In the genomic region with DNA sequence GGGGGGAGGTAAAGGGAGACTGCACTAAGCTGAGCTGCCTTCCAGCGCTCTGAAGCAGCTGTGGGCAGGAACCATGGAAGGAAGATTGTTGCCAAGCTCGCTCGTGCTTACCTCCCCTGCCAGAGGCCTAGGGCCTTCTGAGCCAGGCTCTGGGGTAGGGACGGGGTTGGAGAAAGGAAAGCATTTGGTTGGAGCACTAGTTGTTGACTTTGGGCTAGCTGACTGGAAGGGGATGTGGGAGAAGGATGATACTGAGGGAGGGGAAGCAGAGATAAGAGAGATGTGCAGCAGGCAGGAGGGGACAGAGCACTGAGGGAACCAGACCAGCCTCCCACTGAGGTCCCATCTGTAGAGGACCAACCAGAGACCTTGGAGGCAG, we compare ENCODE assay signal across 9 mouse cellular contexts. TPM values are rescaled to one million over a fixed set of nuclear protein-coding genes. Genes with fewer than 3 reads are reported as not detected.
DNase-seq lines count a peak whose midpoint lies in the region; ATAC-seq and TF ChIP-seq lines count a peak whose summit lies in the region.
"Had no signal": no experiment of that assay in that cellular context is flagged by ENCODE, and none has a peak within 500 bp of the region (broad histone marks: within the 10 kb centered on the region; RNA-seq: fewer than 3 reads in every experiment).

No protein-coding gene starts in this region.

- H3K27ac ChIP-seq in lung, embryonic 14.5 days (ENCODE audit: low read depth): peak overlapping the region; percentile 99
- H3K27ac ChIP-seq in intestine, embryonic 16.5 days (ENCODE audit: low read length): peak overlapping the region; percentile 97

- H3K4me2 ChIP-seq in lung, embryonic 14.5 days: peak overlapping the region; percentile 56
- H3K4me2 ChIP-seq in intestine, embryonic 16.5 days (ENCODE audit: low read depth, low read length): peak overlapping the region; percentile 37

- WGBS in lung, embryonic 14.5 days: 8% methylated on average over 4 of the region's 4 CpGs
- WGBS in intestine, embryonic 16.5 days: 11% methylated on average over 4 of the region's 4 CpGs

- H3K27me3 ChIP-seq in lung, embryonic 14.5 days (ENCODE audit: insufficient read depth, low read length): no peaks in the 10 kb centered on the region
- no peaks in the 10 kb centered on the region for H3K27me3 ChIP-seq in intestine, embryonic 16.5 days (replicated peaks; ENCODE audit: control insufficient read depth, insufficient read depth, low read length)

- H3K4me1 ChIP-seq in lung, embryonic 14.5 days (ENCODE audit: insufficient read depth): peaks cover 43% of the 10 kb centered on the region
- H3K4me1 ChIP-seq in intestine, embryonic 16.5 days (ENCODE audit: control insufficient read depth, insufficient read depth, low read length): peaks cover 54% of the 10 kb centered on the region

- H3K36me3 ChIP-seq in lung, embryonic 14.5 days (ENCODE audit: insufficient read depth): no peaks in the 10 kb centered on the region
- H3K36me3 ChIP-seq in intestine, embryonic 16.5 days (ENCODE audit: control insufficient read depth, insufficient read depth, low read length): no peaks in the 10 kb centered on the region

- peak; percentile 78 for DNase-seq in lung, embryonic 14.5 days
- no peak for DNase-seq in lung, postnatal 36 days
- DNase-seq in heart, adult 11 months: peak; percentile 97
- peak; percentile 25 for DNase-seq in neural tube, embryonic 10.5 days (ENCODE audit: extremely low spot score, low spot score)
- DNase-seq in left cerebral cortex, postnatal 25 days (ENCODE audit: low spot score in 2 of 2): no peak
- no peak for DNase-seq in adrenal gland, postnatal 14 days
- no peak for DNase-seq in thymus, postnatal 25 days

- no peaks in the 10 kb centered on the region for H3K9me3 ChIP-seq in lung, embryonic 14.5 days (ENCODE audit: low read depth, low read length)
- H3K9me3 ChIP-seq in intestine, embryonic 16.5 days (ENCODE audit: control insufficient read depth, low read length): no peaks in the 10 kb centered on the region

- 0 out of 2 replicates have a peak overlapping the region, but pooled peaks have one; percentile 2 for H3K4me3 ChIP-seq in lung, embryonic 14.5 days (ENCODE audit: low read depth, low read length)
- peak overlapping the region; percentile 21 for H3K4me3 ChIP-seq in intestine, embryonic 16.5 days (ENCODE audit: low read length)

- intact Hi-C loops in left cerebral cortex, postnatal 25 days (cut with DNase I): loop anchor here (2.0 kb wide), 1 partner anchor 31 kb away; no protein-coding TSS in a partner anchor

- peak; percentile 79 for ATAC-seq in lung, embryonic 14.5 days (ENCODE audit: insufficient read depth)
- ATAC-seq in intestine, embryonic 16.5 days: peak; percentile 53

- no peak for TF ChIP-seq CTCF in lung, embryonic 14.5 days (IDR thresholded peaks at IDR 0.05; ENCODE audit: low read depth)

- peak overlapping the region; percentile 34 for H3K9ac ChIP-seq in lung, embryonic 14.5 days
- H3K9ac ChIP-seq in intestine, embryonic 16.5 days (ENCODE audit: low read depth, low read length): peak overlapping the region; percentile 57

RNA-seq across cellular contexts. Expression of gene Ston1, which starts 31.9 kb away (rescaled TPM):
- 11.0 and 11.7 TPM in 2 replicates for polyA plus RNA-seq in lung, embryonic 14.5 days (2014; fragmentation: Nextera tagmentation; extraction: Ambion mirVana)
- polyA plus RNA-seq in intestine, embryonic 16.5 days (2015; fragmentation: Nextera tagmentation; extraction: Ambion mirVana): 3.9 and 4.3 TPM in 2 replicates
- total RNA-seq in left cerebral cortex, postnatal 25 days (2021): 1 to 10 TPM; 5.0 to 7.6 TPM
- 28.0 and 31.0 TPM in 2 replicates for total RNA-seq in adrenal gland, postnatal 14 days (2021)
- total RNA-seq: hematopoietic stem cell, adult 5-6 weeks had no signal

RNA-seq across cellular contexts. Expression of gene Gtf2a1l, which starts 39.1 kb away (rescaled TPM):
- not detected in 2 replicates for polyA plus RNA-seq in lung, embryonic 14.5 days (2014; fragmentation: Nextera tagmentation; extraction: Ambion mirVana)
- polyA plus RNA-seq in intestine, embryonic 16.5 days (2015; fragmentation: Nextera tagmentation; extraction: Ambion mirVana): 0.11 and 0.22 TPM in 2 replicates
- total RNA-seq in left cerebral cortex, postnatal 25 days (2021): under 1 TPM; 0.21 to 0.30 TPM
- total RNA-seq in adrenal gland, postnatal 14 days (2021): not detected in 2 replicates
- total RNA-seq: hematopoietic stem cell, adult 5-6 weeks had no signal

Comparison
In these comparisons a context has a peak if more than half of its experiments do, and no peak if none do; other contexts are left out.
1. DNase-seq: peak in lung, embryonic 14.5 days (single experiment), heart, adult 11 months (single experiment) and neural tube, embryonic 10.5 days (single experiment); none in lung, postnatal 36 days (single experiment), left cerebral cortex, postnatal 25 days (0 of 2), adrenal gland, postnatal 14 days (single experiment) and thymus, postnatal 25 days (single experiment).